In genomic region chr12:30831383-30831782, GRCm38 (mm10) we compare ENCODE assay signal across 25 mouse cellular contexts. TPM values are rescaled to one million over a fixed set of nuclear protein-coding genes. Genes with fewer than 3 reads are reported as not detected.
DNase-seq lines count a peak whose midpoint lies in the region; ATAC-seq and TF ChIP-seq lines count a peak whose summit lies in the region.
"Had no signal": no experiment of that assay in that cellular context is flagged by ENCODE, and none has a peak within 500 bp of the region (broad histone marks: within the 10 kb centered on the region; RNA-seq: fewer than 3 reads in every experiment).

No protein-coding gene starts in this region.

- H3K4me2 ChIP-seq in intestine, embryonic 14.5 days (ENCODE audit: low read length), result no peak overlapping the region
- H3K4me2 ChIP-seq in intestine, embryonic 15.5 days (replicated peaks), result no peak overlapping the region
- H3K4me2 ChIP-seq in CH12.LX (ENCODE audit: insufficient read depth, low read depth, poor library complexity, severe bottlenecking), result no peak overlapping the region

- no peak overlapping the region for H3K27ac ChIP-seq in intestine, embryonic 14.5 days (ENCODE audit: low read depth)
- no peak overlapping the region for H3K27ac ChIP-seq in intestine, embryonic 15.5 days
- H3K27ac ChIP-seq in CH12.LX (ENCODE audit: insufficient read depth, low read depth), result no peak overlapping the region

- TF ChIP-seq RAD21 in CH12.LX (IDR thresholded peaks at IDR 0.05; ENCODE audit: low read depth, low read length), result no peak

- no peak for ATAC-seq in intestine, embryonic 14.5 days (replicated peaks; ENCODE audit: low FRiP score, low TSS enrichment, low read depth)
- no peak for ATAC-seq in intestine, embryonic 15.5 days
- ATAC-seq: activated CD4-positive, CD25-positive, alpha-beta regulatory T cell, adult 4 months; CD4-positive, CD25-positive, alpha-beta regulatory T cell, adult 4 months; Patski had no signal

- 86% methylated on average over 3 of the region's 3 CpGs for WGBS in intestine, embryonic 14.5 days
- 87% methylated on average over 3 of the region's 3 CpGs for WGBS in intestine, embryonic 15.5 days

- no peaks in the 10 kb centered on the region for H3K4me1 ChIP-seq in intestine, embryonic 14.5 days (replicated peaks; ENCODE audit: control insufficient read depth, insufficient read depth, low read length)
- H3K4me1 ChIP-seq in intestine, embryonic 15.5 days (replicated peaks), result no peaks in the 10 kb centered on the region
- H3K4me1 ChIP-seq in CH12.LX (ENCODE audit: control insufficient read depth in 1 of 2, insufficient read depth in 2 of 2), result peaks cover 0 to 9% of the 10 kb centered on the region in 2 experiments; a peak in 2 of 4 replicates

- peak; percentile 59 for TF ChIP-seq EP300 in CH12.LX (IDR thresholded peaks at IDR 0.05; ENCODE audit: low read length)

- TF ChIP-seq POLR2A in CH12.LX (IDR thresholded peaks at IDR 0.05; ENCODE audit: low read depth, low read length), result no peak

- no peak overlapping the region for H3K9ac ChIP-seq in intestine, embryonic 14.5 days (ENCODE audit: low read length)
- H3K9ac ChIP-seq in intestine, embryonic 15.5 days, result no peak overlapping the region
- H3K9ac ChIP-seq in CH12.LX (ENCODE audit: insufficient read depth, low read depth), result no peak overlapping the region

- DNase-seq in intestine, embryonic 14.5 days (ENCODE audit: low spot score), result peak; percentile 7
- peak; percentile 81 for DNase-seq in A20 (ENCODE audit: low read depth, low spot score)
- peak; percentile 64 for DNase-seq in CH12.LX (ENCODE audit: extremely low read depth)
- no peak for DNase-seq in cerebellum, adult 9-10 months
- no peak for DNase-seq in right cerebral cortex, adult 2 months (ENCODE audit: low spot score in 2 of 2)
- DNase-seq: adrenal gland, adult 2 months; adrenal gland, adult 8-10 months; adrenal gland, postnatal 10 days; adrenal gland, postnatal 14 days; adrenal gland, postnatal 25 days; adrenal gland, postnatal 36 days; B cell, adult 2 months; cerebellum, adult 11 months; cerebellum, adult 11-12 months; cerebellum, adult 18-20 months; cerebellum, adult 2 months; cerebellum, adult 8-10 months had no signal

- TF ChIP-seq CTCF in CH12.LX (conservative IDR thresholded peaks at IDR 0.05 in 1 of 2, IDR thresholded peaks at IDR 0.05 in 1 of 2; ENCODE audit: low read depth in 2 of 2, low read length in 2 of 2), result no peak

- dilution Hi-C loops in CH12.LX (cut with MboI; ENCODE audit: extremely low pct_ligation_motif_present, extremely low pct_unique_long_range_greater_than_20kb, low sequenced_read_pairs), result no loop called here

- no peaks in the 10 kb centered on the region for H3K79me2 ChIP-seq in CH12.LX (replicated peaks; ENCODE audit: control insufficient read depth, extremely low read depth, insufficient read depth, poor library complexity, severe bottlenecking)

- in situ Hi-C loops in CH12.LX (cut with MboI; ENCODE audit: low pct_ligation_motif_present, low pct_unique_long_range_greater_than_20kb, low sequenced_read_pairs), result no loop called here

- H3K4me3 ChIP-seq in intestine, embryonic 14.5 days (ENCODE audit: low read depth, low read length), result no peak overlapping the region
- no peak overlapping the region for H3K4me3 ChIP-seq in intestine, embryonic 15.5 days (replicated peaks)
- H3K4me3 ChIP-seq in CH12.LX (replicated peaks in 1 of 3; ENCODE audit: low read depth in 2 of 3, low read length in 2 of 3, poor library complexity in 1 of 3), result no peak overlapping the region

- no peaks in the 10 kb centered on the region for H3K9me3 ChIP-seq in intestine, embryonic 14.5 days (ENCODE audit: control insufficient read depth, low read length)
- H3K9me3 ChIP-seq in intestine, embryonic 15.5 days, result no peaks in the 10 kb centered on the region
- H3K9me3 ChIP-seq in CH12.LX (replicated peaks; ENCODE audit: low read length), result no peaks in the 10 kb centered on the region
- H3K9me3 ChIP-seq: G1E had no signal

- H3K36me3 ChIP-seq in intestine, embryonic 14.5 days (ENCODE audit: control insufficient read depth, insufficient read depth, low read length), result no peaks in the 10 kb centered on the region
- no peaks in the 10 kb centered on the region for H3K36me3 ChIP-seq in intestine, embryonic 15.5 days
- no peaks in the 10 kb centered on the region for H3K36me3 ChIP-seq in CH12.LX (replicated peaks in 1 of 2; ENCODE audit: control insufficient read depth in 1 of 2, insufficient read depth in 1 of 2, low read length in 1 of 2)
- H3K36me3 ChIP-seq: G1E had no signal

- H3K27me3 ChIP-seq in intestine, embryonic 14.5 days (replicated peaks; ENCODE audit: control insufficient read depth, insufficient read depth, low read length), result no peaks in the 10 kb centered on the region
- H3K27me3 ChIP-seq in intestine, embryonic 15.5 days (replicated peaks), result no peaks in the 10 kb centered on the region
- H3K27me3 ChIP-seq in CH12.LX (replicated peaks), result no peaks in the 10 kb centered on the region

TF ChIP-seq in CH12.LX, 34 proteins besides CTCF, POLR2A, EP300 and RAD21:
- TF ChIP-seq TCF12 (IDR thresholded peaks at IDR 0.05; ENCODE audit: low read depth, low read length) (peak; percentile 25; the same call in 1 of the 2 replicates), ELF1 (IDR thresholded peaks at IDR 0.05; ENCODE audit: low read depth, low read length) (0 out of 2 replicates have a peak, but pooled peaks have one; percentile 35), IRF4 (IDR thresholded peaks at IDR 0.05; ENCODE audit: low read depth, low read length) (peak; percentile 51; the same call in 1 of the 2 replicates), MAFK (IDR thresholded peaks at IDR 0.05; ENCODE audit: insufficient replicate concordance, low read length) (no peak)

RNA-seq across cellular contexts. Expression of gene Alkal2, which starts 52.7 kb away (rescaled TPM):
- polyA plus RNA-seq in intestine, embryonic 14.5 days (2014; fragmentation: Nextera tagmentation; extraction: Ambion mirVana), result 0.89 and 2.3 TPM in 2 replicates
- 0.87 and 1.2 TPM in 2 replicates for polyA plus RNA-seq in intestine, embryonic 15.5 days (2015; fragmentation: Nextera tagmentation; extraction: Ambion mirVana)
- not detected in 2 replicates for total RNA-seq in CH12.LX (2012; rRNA removed)
- total RNA-seq in CH12.LX (2014; rRNA removed), result not detected in 2 replicates
- not detected in 2 replicates for polyA plus RNA-seq in CH12.LX (2012; ENCODE audit: insufficient read length, low read depth)
- total RNA-seq: adrenal gland, postnatal 25 days; ES-E14; G1E; MEL had no signal
- polyA plus RNA-seq: activated CD4-positive, CD25-positive, alpha-beta regulatory T cell, adult 4 months; C2C12; CD4-positive, CD25-positive, alpha-beta regulatory T cell, adult 4 months; G1E; Patski had no signal

Comparison
In these comparisons a context has a peak if more than half of its experiments do, and no peak if none do; other contexts are left out.
1. DNase-seq: peak in intestine, embryonic 14.5 days (single experiment), A20 (single experiment) and CH12.LX (single experiment); none in cerebellum, adult 9-10 months (single experiment) and right cerebral cortex, adult 2 months (0 of 2).